Mouse (Mus musculus): ENCODE data around the gene Ddx31. TPM values are rescaled to one million over a fixed set of nuclear protein-coding genes. Genes with fewer than 3 reads are reported as not detected.

Ddx31 gene
- total RNA-seq, 4 experiments from 2014 or later = 3.8 to 6.7 (median 5.5) TPM

GRCm38 (mm10) chr2:28863857-28864256 lies 23.7 kb downstream of the Ddx31 start:
- no peak for DNase-seq (ENCODE audit: low spot score in 2 of 2)

DNA sequence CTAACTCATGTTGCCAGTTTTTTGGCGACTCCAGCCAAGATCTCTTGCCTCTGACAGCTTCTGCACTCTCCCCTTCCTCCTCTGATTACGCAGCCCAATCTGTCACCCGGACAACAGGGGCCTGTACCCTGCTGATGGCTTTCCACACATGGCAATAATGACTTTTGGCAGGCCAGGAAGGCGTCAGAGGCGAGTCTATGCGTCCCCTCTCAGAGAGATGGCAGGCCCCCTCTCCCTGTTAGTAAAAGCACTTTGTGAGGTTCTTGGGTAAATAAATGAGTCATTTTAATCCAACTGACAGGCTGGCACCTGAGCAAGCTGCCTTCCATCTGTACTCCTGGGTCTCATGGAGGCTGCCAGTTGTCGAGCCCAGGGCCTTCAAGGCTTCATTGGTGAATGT lies 27.3 kb downstream of the Ddx31 start:
- no peak for DNase-seq (ENCODE audit: low spot score in 2 of 2)

GRCm38 (mm10) chr2:28875554-28875953 lies 35.3 kb downstream of the Ddx31 start:
- no peak for DNase-seq (ENCODE audit: low spot score in 2 of 2)

DNA sequence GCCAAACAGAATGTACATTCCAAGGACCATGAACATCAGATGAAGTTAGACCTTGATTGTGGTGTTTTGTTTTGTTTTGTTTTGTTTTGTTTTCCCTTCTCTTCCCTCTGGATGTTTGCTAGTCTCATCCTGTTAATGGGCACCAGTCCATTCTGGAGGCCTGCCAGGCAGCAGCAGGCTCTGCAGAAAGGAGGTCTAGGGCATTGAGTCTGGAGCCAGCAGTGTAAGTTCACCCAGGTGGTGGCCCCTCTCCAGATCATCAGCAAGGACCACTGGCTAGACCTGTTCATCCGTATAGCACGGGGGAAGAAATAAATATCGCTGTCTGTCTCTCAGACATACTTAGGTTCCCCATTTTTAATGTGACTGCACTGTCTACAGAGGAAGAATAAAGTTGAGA lies 41.1 kb downstream of the Ddx31 start:
- no peak for DNase-seq (ENCODE audit: low spot score in 2 of 2)

GRCm38 (mm10) chr2:28882047-28882446 lies 41.8 kb downstream of the Ddx31 start:
- no peak for DNase-seq (ENCODE audit: low spot score in 2 of 2)

- peak in 1 of 2 experiments; percentile 12 for DNase-seq (ENCODE audit: low spot score in 2 of 2)
These were observed 42.8 kb downstream of the Ddx31 start for GRCm38 (mm10) chr2:28882826-28883485.

- DNase-seq (ENCODE audit: low spot score in 2 of 2) = no peak
These were observed 44.7 kb downstream of the Ddx31 start for GRCm38 (mm10) chr2:28884914-28885313.

DNA sequence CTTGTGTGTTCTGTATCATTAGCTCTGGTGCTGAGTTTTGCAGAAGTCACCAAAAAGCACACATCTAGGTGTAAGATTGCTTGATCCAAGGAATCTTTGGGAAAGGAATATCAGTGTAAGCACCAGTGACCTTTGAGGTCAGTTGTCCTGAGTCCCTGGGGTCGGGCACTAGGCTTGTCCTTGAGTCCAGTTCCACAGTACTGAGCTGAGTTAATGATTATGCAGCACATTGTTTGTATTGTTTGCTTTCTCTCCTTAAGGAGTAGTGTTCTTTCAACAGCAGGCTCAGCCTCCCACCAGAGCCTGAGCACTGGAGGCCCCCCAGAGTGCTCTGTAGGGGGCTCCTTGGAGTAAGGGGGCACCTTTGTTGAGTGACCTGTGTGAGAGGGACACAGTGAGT lies 52.6 kb downstream of the Ddx31 start:
- no peak for DNase-seq (ENCODE audit: low spot score in 2 of 2)

DNA sequence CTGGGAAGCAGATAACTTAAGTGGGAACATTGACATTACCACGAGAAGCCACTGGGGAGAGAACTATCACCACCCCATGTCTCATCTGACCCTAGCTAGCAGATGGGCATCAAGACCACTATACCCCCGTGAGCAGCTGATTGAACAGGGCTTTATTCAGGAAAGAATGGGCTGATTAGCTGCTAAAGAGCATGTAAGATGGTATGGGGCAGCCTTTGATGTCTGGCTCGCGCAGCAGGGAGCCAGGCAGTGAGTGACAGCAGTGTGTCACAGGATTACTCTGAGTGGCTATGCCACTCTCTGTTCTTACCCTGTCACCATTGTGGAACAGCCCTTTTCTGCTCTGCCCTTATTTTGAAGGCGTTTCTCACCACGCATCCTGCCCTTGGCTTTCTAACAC lies 53.3 kb downstream of the Ddx31 start:
- no peak for DNase-seq (ENCODE audit: low spot score in 2 of 2)

DNA sequence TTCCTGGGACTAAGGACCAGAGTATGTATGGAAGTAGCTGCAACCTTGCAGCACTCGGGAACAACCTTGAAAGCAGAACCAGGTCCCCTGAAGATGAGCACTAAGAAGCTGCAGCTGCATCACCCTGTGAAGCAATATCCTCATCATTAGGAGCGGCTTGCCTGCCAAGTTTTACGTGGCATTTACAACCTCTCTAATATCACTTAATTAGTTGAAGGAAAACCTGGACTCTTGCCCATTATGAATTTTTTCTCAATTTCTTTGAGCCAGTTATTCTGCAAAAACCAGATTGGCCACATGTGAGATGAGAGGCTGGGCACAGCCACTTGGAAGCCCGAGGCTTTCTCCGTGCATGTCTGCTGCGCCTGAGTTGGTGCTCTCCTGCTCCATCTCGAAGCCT lies 55.7 kb downstream of the Ddx31 start:
- DNase-seq (ENCODE audit: low spot score in 2 of 2) = no peak

GRCm38 (mm10) chr2:28897340-28897899 lies 57.2 kb downstream of the Ddx31 start:
- no peak for DNase-seq (ENCODE audit: low spot score in 2 of 2)

- no peak for DNase-seq (ENCODE audit: low spot score in 2 of 2)
These were observed 62.1 kb downstream of the Ddx31 start for GRCm38 (mm10) chr2:28902291-28902690.

DNA sequence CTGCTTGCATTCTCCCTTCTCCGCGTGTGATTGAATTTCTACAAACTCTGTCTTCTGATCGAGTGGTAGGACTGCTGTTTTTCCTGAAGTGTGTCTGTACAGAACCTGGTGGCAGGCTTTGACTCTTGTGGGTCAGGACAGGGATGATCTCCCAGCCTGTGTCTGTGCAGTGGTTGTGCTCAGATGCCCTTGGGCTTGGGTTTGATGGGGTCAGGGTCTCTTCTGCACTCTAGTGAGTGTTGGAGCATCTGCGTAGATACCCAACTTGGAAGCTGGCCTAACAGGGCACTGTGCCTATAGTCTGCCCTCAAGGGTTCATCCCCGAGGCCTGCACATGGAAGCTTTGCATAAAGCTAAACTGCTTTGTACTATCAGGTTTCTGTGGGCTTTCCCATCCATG lies 63.7 kb downstream of the Ddx31 start:
- DNase-seq (ENCODE audit: low spot score in 2 of 2) = no peak

- no peak for DNase-seq (ENCODE audit: low spot score in 2 of 2)
These were observed 64.6 kb downstream of the Ddx31 start for GRCm38 (mm10) chr2:28904786-28905185.

DNA sequence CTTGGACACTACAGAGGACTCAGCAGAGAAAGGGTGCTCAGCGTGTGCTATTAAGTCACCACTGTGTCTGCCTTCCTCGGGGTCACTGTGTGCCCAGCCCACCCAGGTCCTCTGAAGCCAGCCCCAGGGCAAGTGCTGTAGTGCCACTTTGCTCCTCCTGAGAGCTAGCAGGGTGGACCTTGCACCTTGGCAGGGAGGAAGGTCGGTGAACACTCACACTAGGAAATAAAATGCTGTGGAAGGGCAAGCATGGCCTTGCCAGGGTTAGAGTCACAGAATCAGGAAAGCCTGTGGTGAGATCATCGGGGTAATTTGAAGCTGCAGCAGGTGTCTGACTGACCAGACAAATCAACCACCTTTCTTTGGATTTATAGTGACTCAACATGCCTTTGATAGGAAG lies 65.4 kb downstream of the Ddx31 start:
- no peak for DNase-seq (ENCODE audit: low spot score in 2 of 2)

DNA sequence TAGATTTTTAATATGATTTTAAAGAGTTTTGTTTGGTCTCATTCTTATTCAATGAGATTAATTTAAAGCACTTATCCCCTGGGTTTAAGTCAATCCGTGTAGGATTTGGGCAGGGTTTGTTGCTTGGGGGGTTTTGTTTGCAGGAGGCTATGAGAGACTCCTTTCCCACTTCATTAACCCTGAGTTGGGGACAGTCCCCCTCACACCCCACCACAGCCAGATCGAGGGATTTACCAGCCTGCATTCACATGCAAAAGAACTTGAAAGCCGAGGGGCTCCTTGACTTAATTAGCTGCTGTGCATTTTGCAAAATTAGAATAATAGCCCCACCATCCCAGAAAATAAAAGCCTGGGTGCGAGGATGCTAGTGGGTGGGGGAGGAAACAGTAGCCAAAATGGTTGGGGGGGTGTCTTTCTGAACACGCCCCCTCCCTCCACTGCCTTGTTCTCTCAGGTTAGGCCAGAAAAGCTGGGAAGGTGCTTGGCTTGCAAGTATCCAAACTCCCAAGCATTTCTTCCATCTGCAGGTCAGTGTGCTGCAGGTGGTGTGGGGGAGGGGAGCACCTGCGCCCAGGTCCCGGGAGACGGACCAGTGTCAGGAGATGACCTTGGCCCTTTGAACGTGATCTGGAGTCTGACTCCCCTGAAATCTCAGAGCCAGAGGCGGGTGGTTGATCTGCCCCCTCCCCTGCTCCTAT lies 67.6 kb downstream of the Ddx31 start:
- no peak for DNase-seq (ENCODE audit: low spot score in 2 of 2)

DNA sequence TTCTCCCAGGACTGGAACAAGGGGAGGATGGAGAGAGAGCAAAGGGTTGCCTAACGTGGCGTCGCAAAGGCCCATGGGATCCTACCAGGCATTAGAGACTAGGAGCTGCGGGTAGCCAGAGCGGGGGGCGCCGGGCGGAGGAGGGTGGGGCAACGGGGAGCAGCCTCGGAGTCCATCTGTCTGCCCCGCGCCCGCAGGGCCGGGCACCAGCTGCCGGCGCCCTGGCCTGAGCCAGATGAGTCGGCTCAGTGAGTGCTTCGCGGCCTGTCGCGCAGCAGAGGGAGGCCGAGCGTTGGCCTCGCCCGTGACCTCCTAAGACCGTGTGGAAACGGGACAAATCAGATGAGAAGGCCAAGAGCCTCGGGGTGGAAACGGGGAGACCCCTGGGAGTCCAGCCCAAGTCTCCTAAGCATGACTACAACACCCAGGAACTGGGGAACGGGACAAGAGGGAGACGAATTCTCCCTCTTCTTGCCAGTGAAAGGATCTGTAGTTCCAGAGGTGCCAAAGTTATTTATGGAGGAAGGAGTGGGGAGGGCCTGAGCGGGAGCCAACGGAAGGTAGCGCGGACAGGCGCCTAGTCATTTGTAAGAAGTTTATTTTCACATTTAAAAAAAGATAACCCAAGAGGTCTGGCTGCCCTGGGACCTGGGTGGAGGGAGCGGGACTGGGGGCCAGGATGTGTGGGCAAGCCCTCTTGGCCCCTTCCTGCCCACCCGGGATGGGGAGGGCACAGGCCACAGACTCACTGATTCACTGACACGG lies 68.4 kb downstream of the Ddx31 start:
- peak in 1 of 2 experiments; percentile 9 for DNase-seq (ENCODE audit: low spot score in 2 of 2)

- no peak for DNase-seq (ENCODE audit: low spot score in 2 of 2)
These were observed 69.1 kb downstream of the Ddx31 start for GRCm38 (mm10) chr2:28909186-28909817.

DNA sequence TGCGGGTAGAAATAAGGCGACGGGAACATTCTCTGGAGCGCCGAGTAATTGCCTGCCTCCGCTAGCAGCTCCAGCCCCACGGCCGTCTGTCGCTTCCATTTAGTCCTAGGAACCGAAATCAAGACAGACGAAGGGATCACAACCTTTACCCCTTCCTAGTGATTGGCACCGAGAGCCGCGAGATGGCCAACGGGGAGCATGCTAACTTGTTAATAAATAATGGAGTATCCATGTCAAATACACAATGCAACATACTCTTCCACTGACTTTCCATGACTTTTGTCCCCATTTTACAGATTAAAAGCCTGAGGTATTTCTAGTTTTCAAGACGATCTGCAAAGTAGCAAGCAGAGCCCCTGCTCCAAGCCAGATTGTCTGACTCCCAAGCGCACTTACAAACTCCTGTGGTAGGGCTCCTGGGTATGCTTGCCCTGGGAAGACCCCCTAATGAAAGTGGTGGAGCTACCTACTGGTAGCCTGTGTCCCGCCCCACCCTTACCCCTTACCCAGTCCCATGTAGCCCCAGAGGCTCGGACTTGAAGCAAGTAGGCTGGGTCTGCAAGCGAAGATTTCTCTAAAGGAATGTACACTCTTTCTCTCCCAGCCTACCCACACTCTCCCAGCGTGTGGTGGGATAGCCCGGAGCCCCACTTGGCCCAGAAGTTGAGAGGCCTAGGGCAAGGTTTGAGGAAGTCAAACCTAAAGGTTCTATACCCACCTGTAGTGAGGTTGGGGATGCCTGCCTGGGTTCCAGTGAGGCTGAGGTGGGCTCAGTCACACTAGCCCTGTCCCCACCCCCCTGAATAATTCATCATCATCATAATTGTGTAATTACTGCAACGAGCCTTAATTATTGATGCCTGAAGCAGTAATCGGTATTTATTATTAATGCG lies 69.9 kb downstream of the Ddx31 start:
- no peak for DNase-seq (ENCODE audit: low spot score in 2 of 2)

DNA sequence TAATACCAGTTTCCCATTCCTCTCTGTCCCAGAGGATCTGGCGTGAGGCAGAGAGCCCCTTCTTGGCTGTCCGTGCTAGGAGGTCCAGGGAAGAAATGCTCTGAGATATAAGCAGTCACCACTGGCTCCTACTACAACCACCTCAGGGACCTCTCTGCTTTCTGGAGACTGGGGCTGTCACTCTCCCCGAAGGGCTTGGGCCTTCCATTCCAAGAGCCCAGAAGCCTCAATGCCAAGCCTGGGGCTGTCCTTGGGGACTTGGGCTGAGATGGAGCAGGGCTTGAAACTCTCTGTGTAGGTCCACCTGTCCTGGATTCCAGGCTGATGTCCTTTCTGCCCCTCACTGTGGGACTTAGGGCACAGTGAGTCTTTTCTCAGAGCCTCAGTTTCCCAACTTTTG lies 70.7 kb downstream of the Ddx31 start:
- DNase-seq (ENCODE audit: low spot score in 2 of 2) = no peak

Measured in gastrocnemius, adult 8-10 months (tissue).